Mouse (Mus musculus) Patski (cell line): ENCODE measurements at regions not wholly inside any gene's neighbourhood (a gene's known extent, or its start where the extent isn't known, plus 50 kb on each side); places are given as distances from the start of the nearest gene placed in this dataset.

Experiments
- ATAC-seq: fragments of 100-300 bp; one replicate; pipeline ENCODE4 v1.8.0; 2021
- CTCF ChIA-PET: fragments of 350-600 bp; sonication (Branson Sonifier 250); formaldehyde crosslinking; loops from one replicate; lab custom pipeline; 2022; ENCODE audit warnings: inconsistent platforms; lab: Charles Lee
- POLR2A ChIA-PET: fragments of 350-600 bp; sonication (Branson Sonifier 250); formaldehyde crosslinking; loops from one replicate; lab custom pipeline; 2022; ENCODE audit warnings: antibody characterized with exemption, inconsistent platforms; lab: Charles Lee
- DNase-seq: peaks from one replicate; pipeline ENCODE4 v3.0.0-alpha.2; 2011; ENCODE audit warnings: low read depth, low spot score
- H3K27me3 ChIP-seq: fragments of 371-371 bp; one replicate; pipeline ENCODE4 v1.5.1; 2021
- CTCF ChIP-seq: fragments of 100-300 bp; IDR thresholded peaks from one replicate; pipeline ENCODE4 v1.5.1; 2021
- in situ Hi-C: fragments of 300-500 bp; cut with MboI; formaldehyde crosslinking; loops from 3 replicates; pipeline ENCODE4 v1.11.1; 2018; ENCODE audit warnings: low pct_unique_long_range_greater_than_20kb, mixed read lengths

DNA sequence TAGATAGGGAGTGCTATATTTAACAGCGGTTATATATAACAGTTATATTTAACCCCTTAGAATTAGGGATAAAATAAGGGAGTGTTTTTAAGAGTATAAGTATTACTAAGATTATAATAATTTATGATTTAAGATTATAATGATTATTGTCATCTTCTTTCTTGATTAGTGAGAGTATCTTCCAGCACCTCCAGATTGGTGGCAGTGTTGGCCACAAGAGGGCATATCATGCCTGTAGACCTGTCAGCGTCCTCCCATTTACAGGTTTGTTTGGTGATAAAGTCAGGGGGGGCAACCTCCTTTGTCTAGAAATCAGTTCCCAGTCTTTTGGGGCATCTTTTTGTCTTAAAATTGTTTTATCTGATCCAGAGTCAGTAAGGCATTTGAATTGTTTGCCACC lies 57.1 kb upstream of the Cdkl5 start:
- in situ Hi-C loops, result no loop called here
- no peak for TF ChIP-seq CTCF
- peaks cover 29% of the 10 kb centered on the region for H3K27me3 ChIP-seq

More for the DNA sequence above, 57.1 kb upstream of the Cdkl5 start:
- POLR2A ChIA-PET, result no interaction called here
- CTCF ChIA-PET, result interaction anchor here (1.3 kb wide), 1 partner anchor 12 kb away, joined by 3 read pairs; no protein-coding TSS in a partner anchor
- no peak for DNase-seq
- ATAC-seq, result no peak
